Mouse (Mus musculus) lung, adult 2 months (tissue): ENCODE data around the gene Pllp.

Source experiments
- CTCF ChIP-seq: fragments of 200-500 bp; IDR thresholded peaks from 2 replicates; pipeline ENCODE4 v1.5.1; 2011; ENCODE audit warnings: mild to moderate bottlenecking, low read length, control low read depth; ENCODE audit not compliant: insufficient read depth
- POLR2A ChIP-seq: fragments of 200-500 bp; IDR thresholded peaks from 2 replicates; pipeline ENCODE4 v1.6.1; 2011; ENCODE audit warnings: low read depth, mild to moderate bottlenecking, control low read depth, low read length, borderline replicate concordance; ENCODE audit errors: extremely low read depth

GRCm38 (mm10) chr8:94695994-94696384, at the start of gene Pllp:
- TF ChIP-seq CTCF (no peak), POLR2A (peak; percentile 64; the same call in 1 of the 2 replicates)
